Mouse (Mus musculus): Measurements from ENCODE around the gene 5730596B20Rik. TPM values are rescaled to one million over a fixed set of nuclear protein-coding genes. Genes with fewer than 3 reads are reported as not detected.

5730596B20Rik gene
- polyA plus RNA-seq, 1 experiment from 2014 or later: 0.10 TPM

DNA sequence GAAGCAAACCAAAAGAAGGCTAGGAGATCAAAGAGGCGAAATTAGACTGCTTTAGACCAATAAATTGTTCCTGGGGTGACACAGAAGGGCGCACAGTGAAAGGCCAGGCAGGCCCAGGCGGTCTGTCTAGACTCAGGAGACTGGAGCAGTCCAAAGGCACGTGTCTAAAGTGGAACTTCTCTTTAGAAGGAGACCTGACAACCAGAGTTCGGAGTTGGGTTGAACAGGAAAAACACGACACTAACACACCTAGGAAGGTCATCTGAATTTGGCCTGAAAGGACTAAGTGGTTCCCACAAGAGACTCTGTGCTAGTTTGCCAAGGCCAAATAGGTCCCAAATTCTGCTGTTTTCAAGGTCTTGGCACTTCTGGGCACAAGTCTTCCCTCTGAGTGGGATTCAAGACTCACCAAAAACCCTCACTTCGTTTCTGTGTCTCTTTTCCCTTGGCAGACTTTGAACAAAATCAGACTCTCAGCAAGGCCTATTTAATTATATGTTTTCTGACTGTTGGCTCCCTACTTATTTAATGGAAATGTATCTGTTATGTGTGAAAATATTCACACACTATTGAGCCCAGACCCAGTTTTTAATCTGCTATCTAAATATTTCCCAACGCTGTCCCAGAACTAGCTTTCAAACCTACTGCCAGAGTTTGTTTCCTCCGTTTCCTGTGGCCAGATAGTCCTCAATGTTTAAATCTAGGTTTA lies 42.1 kb downstream of the 5730596B20Rik start:
- peaks cover 100% of the 10 kb centered on the region for H3K27me3 ChIP-seq (replicated peaks; ENCODE audit: control insufficient read depth, insufficient read depth, low read length)
- 29% methylated on average over 9 of the region's 9 CpGs for WGBS
- no peaks in the 10 kb centered on the region for H3K36me3 ChIP-seq (ENCODE audit: control insufficient read depth, insufficient read depth, low read length)
- ATAC-seq (ENCODE audit: low read depth): no peak
- no peaks in the 10 kb centered on the region for H3K9me3 ChIP-seq (ENCODE audit: control insufficient read depth, low read length)
- H3K4me2 ChIP-seq (ENCODE audit: low read depth, low read length): no peak overlapping the region
- no peak overlapping the region for H3K4me3 ChIP-seq (ENCODE audit: low read depth, low read length)
- no peak overlapping the region for H3K9ac ChIP-seq (ENCODE audit: low read depth, low read length)
- H3K4me1 ChIP-seq (ENCODE audit: control insufficient read depth, insufficient read depth, low read length): peaks cover 10% of the 10 kb centered on the region; the same call in 1 of the 2 replicates
- H3K27ac ChIP-seq (replicated peaks; ENCODE audit: low read depth, low read length): no peak overlapping the region
- DNase-seq (ENCODE audit: low spot score): no peak

DNA sequence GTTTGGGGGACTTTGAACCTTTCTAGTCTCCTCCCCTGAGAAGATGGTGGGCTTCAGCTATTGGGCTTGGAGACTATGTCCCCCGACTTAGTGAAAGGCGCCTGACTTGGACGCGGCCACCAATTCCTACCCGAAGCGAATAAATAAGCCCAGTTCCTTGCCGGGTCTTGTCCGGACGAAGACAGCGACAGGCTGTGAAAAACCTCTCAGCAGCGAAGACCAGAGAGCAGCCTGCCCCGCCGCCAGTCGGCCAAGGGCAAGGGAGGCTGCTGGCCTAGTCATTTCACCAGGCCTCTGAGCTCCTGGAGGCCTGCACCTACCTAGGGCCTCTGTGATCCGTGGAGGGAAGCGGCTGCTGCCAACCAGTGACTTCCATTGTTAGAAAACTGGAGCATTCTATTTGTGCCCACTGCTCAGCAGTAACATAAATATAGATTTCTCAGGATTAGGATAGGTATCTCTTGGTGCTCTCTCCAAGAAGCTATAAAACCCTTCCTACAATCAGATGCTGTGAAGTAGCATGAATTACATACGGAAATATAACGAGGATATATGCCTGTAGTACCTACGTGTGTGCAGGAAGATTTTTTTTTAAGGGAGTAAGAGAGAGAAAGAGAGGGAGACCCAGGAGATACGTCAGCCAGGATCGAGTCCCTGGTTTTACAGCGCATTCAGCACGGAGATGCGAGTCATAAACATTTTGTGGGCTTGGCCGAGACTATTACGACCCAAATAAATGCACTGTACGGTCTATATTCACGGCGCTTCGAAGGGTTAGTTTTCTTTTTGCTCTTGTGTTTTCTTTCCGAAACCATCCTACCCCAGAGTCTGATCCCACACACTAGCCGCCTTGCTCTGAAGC lies 42.9 kb downstream of the 5730596B20Rik start:
- Histone ChIP-seq H3K4me3 (ENCODE audit: low read depth, low read length) (no peak overlapping the region; the same call in 1 of the 2 replicates), H3K36me3 (ENCODE audit: control insufficient read depth, insufficient read depth, low read length) (no peaks in the 10 kb centered on the region), H3K27me3 (replicated peaks; ENCODE audit: control insufficient read depth, insufficient read depth, low read length) (peaks cover 100% of the 10 kb centered on the region), H3K4me1 (ENCODE audit: control insufficient read depth, insufficient read depth, low read length) (peaks cover 10% of the 10 kb centered on the region; the same call in 1 of the 2 replicates), H3K9me3 (ENCODE audit: control insufficient read depth, low read length) (no peaks in the 10 kb centered on the region), H3K27ac (replicated peaks; ENCODE audit: low read depth, low read length) (no peak overlapping the region), H3K9ac (ENCODE audit: low read depth, low read length) (no peak overlapping the region), H3K4me2 (ENCODE audit: low read depth, low read length) (no peak overlapping the region)
- WGBS: 19% methylated on average over 32 of the region's 32 CpGs
- ATAC-seq (ENCODE audit: low read depth) (no peak), DNase-seq (ENCODE audit: low spot score) (no peak)

DNA sequence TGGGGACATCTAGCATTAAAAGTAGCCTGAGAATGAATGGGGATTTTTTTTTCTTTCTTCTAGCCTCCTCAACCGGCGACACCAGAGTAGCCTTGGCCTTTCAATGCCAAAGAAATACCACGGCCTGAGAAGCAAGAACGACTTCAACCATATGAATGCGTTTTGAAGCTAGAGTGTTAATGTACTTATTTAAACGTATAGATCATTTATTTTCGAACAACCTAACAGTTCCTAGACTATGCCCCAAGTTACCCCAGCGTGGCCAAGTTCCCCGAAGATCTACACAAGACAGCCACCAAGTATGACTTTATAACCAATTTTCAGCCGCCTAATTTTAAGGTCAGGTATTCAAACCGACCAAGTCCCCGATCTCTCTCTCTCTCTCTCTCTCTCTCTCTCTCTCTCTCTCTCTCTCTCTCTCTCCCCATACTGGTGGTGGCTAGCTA lies 43.6 kb downstream of the 5730596B20Rik start:
- Histone ChIP-seq H3K4me1 (ENCODE audit: control insufficient read depth, insufficient read depth, low read length) (peaks cover 10% of the 10 kb centered on the region; the same call in 1 of the 2 replicates), H3K9ac (ENCODE audit: low read depth, low read length) (no peak overlapping the region), H3K4me3 (ENCODE audit: low read depth, low read length) (peak overlapping the region; percentile 49), H3K9me3 (ENCODE audit: control insufficient read depth, low read length) (no peaks in the 10 kb centered on the region), H3K36me3 (ENCODE audit: control insufficient read depth, insufficient read depth, low read length) (no peaks in the 10 kb centered on the region), H3K27me3 (replicated peaks; ENCODE audit: control insufficient read depth, insufficient read depth, low read length) (peaks cover 100% of the 10 kb centered on the region), H3K27ac (replicated peaks; ENCODE audit: low read depth, low read length) (no peak overlapping the region), H3K4me2 (ENCODE audit: low read depth, low read length) (peak overlapping the region; percentile 94)
- DNase-seq (ENCODE audit: low spot score): no peak
- 13% methylated on average over 12 of the region's 12 CpGs for WGBS
- no peak for ATAC-seq (ENCODE audit: low read depth)

GRCm38 (mm10) chr6:52221337-52221992 lies 44.2 kb downstream of the 5730596B20Rik start, which contains the start of gene Hoxa7:
Hoxa7 (minus strand) TSS chr6:52221854.
- peak; percentile 88 for DNase-seq (ENCODE audit: low spot score)
- Histone ChIP-seq H3K27me3 (replicated peaks; ENCODE audit: control insufficient read depth, insufficient read depth, low read length) (peaks cover 100% of the 10 kb centered on the region), H3K9me3 (ENCODE audit: control insufficient read depth, low read length) (no peaks in the 10 kb centered on the region), H3K9ac (ENCODE audit: low read depth, low read length) (peak within 1 kb of the TSS; percentile 54), H3K4me3 (ENCODE audit: low read depth, low read length) (peak within 1 kb of the TSS; percentile 49), H3K4me1 (ENCODE audit: control insufficient read depth, insufficient read depth, low read length) (peaks cover 10% of the 10 kb centered on the region; the same call in 1 of the 2 replicates), H3K36me3 (ENCODE audit: control insufficient read depth, insufficient read depth, low read length) (no peaks in the 10 kb centered on the region), H3K4me2 (ENCODE audit: low read depth, low read length) (peak within 1 kb of the TSS; percentile 94), H3K27ac (replicated peaks; ENCODE audit: low read depth, low read length) (no peak within 1 kb of the TSS)
- WGBS: under 1% methylated on average over 46 of the region's 46 CpGs
- peak; percentile 71 for ATAC-seq (ENCODE audit: low read depth)

DNA sequence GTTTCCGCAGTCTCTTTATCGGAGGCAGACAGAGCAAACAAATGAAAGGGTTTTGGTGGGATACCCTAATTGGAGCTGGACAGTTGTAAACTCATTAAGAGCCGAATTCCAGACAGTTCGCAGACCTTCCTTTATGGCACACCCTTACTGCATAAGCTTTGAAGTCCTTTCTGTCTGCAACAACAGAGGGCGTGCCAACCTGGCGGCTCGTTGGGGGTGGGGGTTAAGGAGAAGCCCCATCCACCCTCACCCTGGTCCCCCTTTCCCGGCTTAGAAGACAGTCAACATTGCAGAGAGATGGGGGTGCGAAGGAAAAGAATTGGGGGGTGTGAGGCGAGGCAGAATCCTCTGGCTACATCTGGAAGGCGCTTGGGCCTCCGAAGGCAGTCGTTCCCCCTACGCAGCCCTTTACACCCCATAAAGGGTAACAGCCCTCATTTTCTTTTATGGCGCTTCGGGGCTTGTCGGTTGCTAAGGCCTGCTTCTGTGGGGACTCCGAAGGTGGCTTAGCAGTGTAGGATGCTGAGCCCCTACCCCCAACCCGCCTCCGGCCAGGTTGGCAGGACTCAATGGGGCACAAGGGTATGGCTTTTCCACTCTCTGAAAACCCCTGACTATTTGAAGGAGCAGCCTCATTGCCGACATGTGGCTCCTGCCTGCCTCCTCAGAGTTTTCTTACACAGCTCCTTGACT lies 44.8 kb downstream of the 5730596B20Rik start:
- Histone ChIP-seq H3K27ac (replicated peaks; ENCODE audit: low read depth, low read length) (no peak overlapping the region), H3K9ac (ENCODE audit: low read depth, low read length) (no peak overlapping the region), H3K27me3 (replicated peaks; ENCODE audit: control insufficient read depth, insufficient read depth, low read length) (peaks cover 100% of the 10 kb centered on the region), H3K36me3 (ENCODE audit: control insufficient read depth, insufficient read depth, low read length) (no peaks in the 10 kb centered on the region), H3K9me3 (ENCODE audit: control insufficient read depth, low read length) (no peaks in the 10 kb centered on the region), H3K4me2 (ENCODE audit: low read depth, low read length) (peak overlapping the region; percentile 94), H3K4me1 (ENCODE audit: control insufficient read depth, insufficient read depth, low read length) (peaks cover 7% of the 10 kb centered on the region; the same call in 1 of the 2 replicates), H3K4me3 (ENCODE audit: low read depth, low read length) (peak overlapping the region; percentile 49)
- WGBS: 11% methylated on average over 21 of the region's 21 CpGs
- DNase-seq (ENCODE audit: low spot score): no peak
- ATAC-seq (ENCODE audit: low read depth): 0 out of 2 replicates have a peak, but pooled peaks have one; percentile 2

GRCm38 (mm10) chr6:52222729-52223128 lies 45.4 kb downstream of the 5730596B20Rik start:
- no peaks in the 10 kb centered on the region for H3K9me3 ChIP-seq (ENCODE audit: control insufficient read depth, low read length)
- no peak for DNase-seq (ENCODE audit: low spot score)
- no peak overlapping the region for H3K4me2 ChIP-seq (ENCODE audit: low read depth, low read length)

GRCm38 (mm10) chr6:52223939-52224760 lies 46.9 kb downstream of the 5730596B20Rik start:
- no peaks in the 10 kb centered on the region for H3K9me3 ChIP-seq (ENCODE audit: control insufficient read depth, low read length)
- H3K9ac ChIP-seq (ENCODE audit: low read depth, low read length): no peak overlapping the region
- ATAC-seq (ENCODE audit: low read depth) (no peak), DNase-seq (ENCODE audit: low spot score) (no peak)
- H3K36me3 ChIP-seq (ENCODE audit: control insufficient read depth, insufficient read depth, low read length): no peaks in the 10 kb centered on the region
- H3K4me3 ChIP-seq (ENCODE audit: low read depth, low read length): no peak overlapping the region
- peaks cover 3% of the 10 kb centered on the region; the same call in 1 of the 2 replicates for H3K4me1 ChIP-seq (ENCODE audit: control insufficient read depth, insufficient read depth, low read length)
- WGBS: 4% methylated on average over 24 of the region's 24 CpGs
- no peak overlapping the region for H3K4me2 ChIP-seq (ENCODE audit: low read depth, low read length)
- no peak overlapping the region for H3K27ac ChIP-seq (replicated peaks; ENCODE audit: low read depth, low read length)
- H3K27me3 ChIP-seq (replicated peaks; ENCODE audit: control insufficient read depth, insufficient read depth, low read length): peaks cover 99% of the 10 kb centered on the region

More at GRCm38 (mm10) chr6:52222729-52223128, 45.4 kb downstream of the 5730596B20Rik start:
- no peak overlapping the region for H3K4me3 ChIP-seq (ENCODE audit: low read depth, low read length)
- H3K27ac ChIP-seq (replicated peaks; ENCODE audit: low read depth, low read length): no peak overlapping the region
- peaks cover 3% of the 10 kb centered on the region; the same call in 1 of the 2 replicates for H3K4me1 ChIP-seq (ENCODE audit: control insufficient read depth, insufficient read depth, low read length)
- ATAC-seq (ENCODE audit: low read depth): no peak
- no peak overlapping the region for H3K9ac ChIP-seq (ENCODE audit: low read depth, low read length)
- H3K36me3 ChIP-seq (ENCODE audit: control insufficient read depth, insufficient read depth, low read length): no peaks in the 10 kb centered on the region
- 15% methylated on average over 13 of the region's 13 CpGs for WGBS
- peaks cover 100% of the 10 kb centered on the region for H3K27me3 ChIP-seq (replicated peaks; ENCODE audit: control insufficient read depth, insufficient read depth, low read length)
